Mouse (Mus musculus): ENCODE measurements around the gene Tet1. TPM values are rescaled to one million over a fixed set of nuclear protein-coding genes. Genes with fewer than 3 reads are reported as not detected.

Gene Tet1
- polyA plus RNA-seq, 1 experiment = 0.84 TPM

GRCm38 (mm10) chr10:62840687-62841086 lies 68.1 kb downstream of the Tet1 start:
- no peak overlapping the region for H3K4me3 ChIP-seq (ENCODE audit: extremely low read depth, insufficient read depth, insufficient read length)
- no peaks in the 10 kb centered on the region; the same call in 1 of the 2 replicates for H3K4me1 ChIP-seq (ENCODE audit: control insufficient read depth, insufficient read depth, insufficient read length)
- no peak overlapping the region for H3K27ac ChIP-seq (ENCODE audit: insufficient read depth, low read length)
- DNase-seq (ENCODE audit: low read depth in 1 of 2, low spot score in 2 of 2) = no peak
- no peaks in the 10 kb centered on the region for H3K36me3 ChIP-seq (ENCODE audit: control insufficient read depth, insufficient read depth, low read length)
- no peak for TF ChIP-seq POLR2A (IDR thresholded peaks at IDR 0.05; ENCODE audit: low read depth, low read length)
- TF ChIP-seq CTCF (IDR thresholded peaks at IDR 0.05; ENCODE audit: extremely low read depth, insufficient read depth, insufficient read length, insufficient replicate concordance) = no peak
- 49% methylated on average over 7 of the region's 7 CpGs for WGBS
- no peaks in the 10 kb centered on the region for H3K27me3 ChIP-seq (ENCODE audit: control insufficient read depth, insufficient read depth, low read length)

DNA sequence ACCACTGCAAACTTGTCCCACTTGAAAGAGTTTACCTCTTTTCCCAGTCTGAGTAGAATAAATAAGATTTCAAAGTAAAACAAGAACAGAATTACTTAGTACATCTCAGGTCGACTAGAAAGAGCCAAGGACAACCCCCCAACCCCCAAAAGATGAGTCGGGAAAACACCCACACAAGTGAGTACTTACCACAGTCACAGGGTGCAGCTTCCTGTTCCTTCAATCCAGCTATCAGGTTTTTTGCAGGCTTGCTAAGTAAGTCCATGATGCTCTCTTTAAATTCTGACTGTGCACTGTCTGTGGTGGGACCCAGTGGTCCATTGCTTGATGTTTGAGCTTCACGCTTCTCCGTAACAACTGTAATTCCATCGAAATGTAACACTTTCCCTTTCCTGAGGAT lies 70.8 kb downstream of the Tet1 start:
- 65% methylated on average over 5 of the region's 5 CpGs for WGBS

GRCm38 (mm10) chr10:62832783-62833182 lies 76.0 kb downstream of the Tet1 start:
- peaks cover 1% of the 10 kb centered on the region; the same call in 1 of the 2 replicates for H3K36me3 ChIP-seq (ENCODE audit: control insufficient read depth, insufficient read depth, low read length)
- H3K27me3 ChIP-seq (ENCODE audit: control insufficient read depth, insufficient read depth, low read length) = no peaks in the 10 kb centered on the region
- 88% methylated on average over 9 of the region's 9 CpGs for WGBS
- no peak overlapping the region for H3K4me3 ChIP-seq (ENCODE audit: extremely low read depth, insufficient read depth, insufficient read length)
- no peak overlapping the region for H3K27ac ChIP-seq (ENCODE audit: insufficient read depth, low read length)
- DNase-seq (ENCODE audit: low read depth in 1 of 2, low spot score in 2 of 2) = no peak
- no peaks in the 10 kb centered on the region for H3K4me1 ChIP-seq (ENCODE audit: control insufficient read depth, insufficient read depth, insufficient read length)
- TF ChIP-seq POLR2A (IDR thresholded peaks at IDR 0.05; ENCODE audit: low read depth, low read length) = no peak

More for the DNA sequence above, 70.8 kb downstream of the Tet1 start:
- no peak for DNase-seq (ENCODE audit: low read depth in 1 of 2, low spot score in 2 of 2)
- Histone ChIP-seq H3K27me3 (ENCODE audit: control insufficient read depth, insufficient read depth, low read length) (no peaks in the 10 kb centered on the region), H3K4me1 (ENCODE audit: control insufficient read depth, insufficient read depth, insufficient read length) (no peaks in the 10 kb centered on the region; the same call in 1 of the 2 replicates), H3K36me3 (ENCODE audit: control insufficient read depth, insufficient read depth, low read length) (peaks cover 1% of the 10 kb centered on the region; the same call in 1 of the 2 replicates), H3K4me3 (ENCODE audit: extremely low read depth, insufficient read depth, insufficient read length) (no peak overlapping the region), H3K27ac (ENCODE audit: insufficient read depth, low read length) (no peak overlapping the region)
- no peak for TF ChIP-seq CTCF (IDR thresholded peaks at IDR 0.05; ENCODE audit: extremely low read depth, insufficient read depth, insufficient read length, insufficient replicate concordance)
- TF ChIP-seq POLR2A (IDR thresholded peaks at IDR 0.05; ENCODE audit: low read depth, low read length) = no peak

- no peak for TF ChIP-seq POLR2A (IDR thresholded peaks at IDR 0.05; ENCODE audit: low read depth, low read length)
- no peak for TF ChIP-seq CTCF (IDR thresholded peaks at IDR 0.05; ENCODE audit: extremely low read depth, insufficient read depth, insufficient read length, insufficient replicate concordance)
- WGBS = 75% methylated on average over 2 of the region's 2 CpGs
- Histone ChIP-seq H3K4me3 (ENCODE audit: extremely low read depth, insufficient read depth, insufficient read length) (no peak overlapping the region), H3K27me3 (ENCODE audit: control insufficient read depth, insufficient read depth, low read length) (no peaks in the 10 kb centered on the region), H3K36me3 (ENCODE audit: control insufficient read depth, insufficient read depth, low read length) (peaks cover 1% of the 10 kb centered on the region; the same call in 1 of the 2 replicates), H3K27ac (ENCODE audit: insufficient read depth, low read length) (no peak overlapping the region), H3K4me1 (ENCODE audit: control insufficient read depth, insufficient read depth, insufficient read length) (no peaks in the 10 kb centered on the region)
- DNase-seq (ENCODE audit: low read depth in 1 of 2, low spot score in 2 of 2) = no peak
These were observed 77.2 kb downstream of the Tet1 start for GRCm38 (mm10) chr10:62831546-62831945.

DNA sequence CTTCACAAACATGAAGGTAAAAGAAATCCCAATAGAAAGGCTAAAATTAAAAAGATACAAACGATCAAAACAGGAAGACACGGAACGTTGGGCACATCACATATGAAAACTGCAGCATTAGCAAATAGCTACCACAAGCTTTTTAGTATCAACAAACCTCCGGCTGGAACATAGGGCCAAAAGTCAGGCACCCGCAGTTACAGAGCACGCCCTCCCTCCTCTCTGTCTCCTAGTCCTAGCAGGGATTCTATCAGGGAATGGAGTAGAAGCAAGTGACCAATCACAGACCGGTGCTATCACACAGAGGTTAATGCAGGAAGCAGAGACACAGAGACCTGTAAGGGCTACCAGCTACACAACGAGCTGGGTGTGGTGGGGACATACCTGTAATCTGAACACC lies 84.3 kb downstream of the Tet1 start:
- no peaks in the 10 kb centered on the region for H3K36me3 ChIP-seq (ENCODE audit: control insufficient read depth, insufficient read depth, low read length)
- TF ChIP-seq POLR2A (IDR thresholded peaks at IDR 0.05; ENCODE audit: low read depth, low read length) (no peak), CTCF (IDR thresholded peaks at IDR 0.05; ENCODE audit: extremely low read depth, insufficient read depth, insufficient read length, insufficient replicate concordance) (no peak)
- H3K4me3 ChIP-seq (ENCODE audit: extremely low read depth, insufficient read depth, insufficient read length) = no peak overlapping the region
- no peaks in the 10 kb centered on the region for H3K4me1 ChIP-seq (ENCODE audit: control insufficient read depth, insufficient read depth, insufficient read length)
- H3K27ac ChIP-seq (ENCODE audit: insufficient read depth, low read length) = no peak overlapping the region
- WGBS = 89% methylated on average over 8 of the region's 8 CpGs
- H3K27me3 ChIP-seq (ENCODE audit: control insufficient read depth, insufficient read depth, low read length) = no peaks in the 10 kb centered on the region
- DNase-seq (ENCODE audit: low read depth in 1 of 2, low spot score in 2 of 2) = no peak

- H3K4me3 ChIP-seq (ENCODE audit: extremely low read depth, insufficient read depth, insufficient read length) = no peak overlapping the region
These were observed 85.4 kb downstream of the Tet1 start for GRCm38 (mm10) chr10:62823431-62823830.

DNA sequence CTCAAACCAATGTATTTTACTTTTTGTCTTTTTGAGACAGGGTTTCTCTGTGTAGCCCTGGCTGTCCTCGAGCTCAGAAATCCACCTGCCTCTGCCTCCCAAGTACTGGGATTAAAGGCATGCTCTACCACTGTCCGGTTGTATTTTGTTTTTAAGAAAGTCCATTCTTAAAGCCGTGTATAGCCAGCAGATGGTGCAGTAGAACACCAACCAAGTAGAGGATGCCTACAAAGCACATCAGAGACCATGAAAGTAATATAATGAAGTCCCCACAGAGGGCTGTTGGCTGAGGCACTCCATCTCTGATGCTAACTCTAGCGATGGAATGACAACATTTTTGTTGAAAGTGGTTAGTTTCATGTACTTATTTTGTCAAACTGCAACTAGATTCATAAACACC lies 98.8 kb downstream of the Tet1 start:
- no peak for TF ChIP-seq CTCF (IDR thresholded peaks at IDR 0.05; ENCODE audit: extremely low read depth, insufficient read depth, insufficient read length, insufficient replicate concordance)
- no peak for TF ChIP-seq POLR2A (IDR thresholded peaks at IDR 0.05; ENCODE audit: low read depth, low read length)

More at GRCm38 (mm10) chr10:62823431-62823830, 85.4 kb downstream of the Tet1 start:
- TF ChIP-seq POLR2A (IDR thresholded peaks at IDR 0.05; ENCODE audit: low read depth, low read length) (no peak), CTCF (IDR thresholded peaks at IDR 0.05; ENCODE audit: extremely low read depth, insufficient read depth, insufficient read length, insufficient replicate concordance) (no peak)
- no peaks in the 10 kb centered on the region; the same call in 1 of the 2 replicates for H3K36me3 ChIP-seq (ENCODE audit: control insufficient read depth, insufficient read depth, low read length)
- no peaks in the 10 kb centered on the region for H3K27me3 ChIP-seq (ENCODE audit: control insufficient read depth, insufficient read depth, low read length)
- no peak for DNase-seq (ENCODE audit: low read depth in 1 of 2, low spot score in 2 of 2)
- H3K27ac ChIP-seq (ENCODE audit: insufficient read depth, low read length) = no peak overlapping the region
- no peaks in the 10 kb centered on the region for H3K4me1 ChIP-seq (ENCODE audit: control insufficient read depth, insufficient read depth, insufficient read length)
- WGBS = 88% methylated on average over 4 of the region's 4 CpGs

More for the DNA sequence above, 98.8 kb downstream of the Tet1 start:
- Histone ChIP-seq H3K36me3 (ENCODE audit: control insufficient read depth, insufficient read depth, low read length) (peaks cover 3% of the 10 kb centered on the region; the same call in 1 of the 2 replicates), H3K27ac (ENCODE audit: insufficient read depth, low read length) (no peak overlapping the region), H3K4me1 (ENCODE audit: control insufficient read depth, insufficient read depth, insufficient read length) (no peaks in the 10 kb centered on the region), H3K4me3 (ENCODE audit: extremely low read depth, insufficient read depth, insufficient read length) (no peak overlapping the region), H3K27me3 (ENCODE audit: control insufficient read depth, insufficient read depth, low read length) (no peaks in the 10 kb centered on the region)
- WGBS = 71% methylated on average over 4 of the region's 4 CpGs
- no peak for DNase-seq (ENCODE audit: low read depth in 1 of 2, low spot score in 2 of 2)

Measured in spleen, adult 2 months (tissue).